Mouse (Mus musculus) B cell, adult 2 months (primary cell): Measurements from ENCODE around the gene Cacna1b.

Experiments
- DNase-seq, 2 experiments: peaks; one replicate each; pipeline ENCODE4 v3.0.0; 2022

Cacna1b gene

GRCm38 (mm10) chr2:24642834-24643233 lies 120.1 kb downstream of the Cacna1b start:
- no peak for DNase-seq

GRCm38 (mm10) chr2:24638102-24638954 lies 124.6 kb downstream of the Cacna1b start:
- DNase-seq: no peak

GRCm38 (mm10) chr2:24633645-24634044 lies 129.3 kb downstream of the Cacna1b start:
- DNase-seq: no peak

DNA sequence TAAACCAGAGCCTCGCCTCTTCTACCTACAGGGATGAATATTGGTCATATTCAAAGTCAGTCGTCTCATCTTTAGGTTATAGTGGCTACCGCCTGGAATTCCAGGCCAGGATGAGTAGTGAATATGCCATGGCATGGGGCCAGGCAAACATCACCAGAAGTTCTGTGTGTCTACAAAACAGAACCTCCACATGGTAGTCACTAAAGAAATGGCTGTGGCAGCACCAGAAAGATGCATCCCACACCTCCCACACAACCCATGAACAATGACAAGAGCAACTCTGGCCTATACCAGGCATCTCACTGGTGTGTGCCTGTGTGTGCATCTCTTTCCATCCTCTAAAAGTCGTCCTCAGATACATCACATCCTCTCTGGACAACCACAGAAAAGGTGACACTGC lies 145.8 kb downstream of the Cacna1b start:
- no peak for DNase-seq

DNA sequence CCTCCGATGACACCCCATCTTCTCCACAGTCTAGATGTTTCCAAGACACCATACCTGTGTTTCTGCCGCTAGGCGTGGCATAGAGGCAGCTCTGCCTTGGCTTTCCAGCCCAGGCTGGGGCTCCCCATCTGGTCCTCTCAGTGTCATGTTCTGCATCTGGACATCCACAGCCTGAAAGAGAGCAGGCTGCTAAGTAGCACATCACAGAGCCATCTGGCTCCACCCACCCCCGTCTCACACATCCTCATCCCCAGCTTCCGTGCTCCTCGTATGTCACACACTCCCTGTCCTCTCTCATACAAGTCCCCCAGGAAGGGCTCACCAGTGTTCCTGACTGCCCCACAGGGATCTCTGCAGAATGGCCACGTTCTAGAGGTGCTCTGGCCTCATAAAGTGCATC lies 153.2 kb downstream of the Cacna1b start:
- no peak for DNase-seq

GRCm38 (mm10) chr2:24608765-24609138 lies 154.2 kb downstream of the Cacna1b start:
- no peak for DNase-seq

GRCm38 (mm10) chr2:24607905-24608764 lies 154.8 kb downstream of the Cacna1b start:
- DNase-seq: no peak

GRCm38 (mm10) chr2:24606531-24606930 lies 156.4 kb downstream of the Cacna1b start:
- no peak for DNase-seq

DNA sequence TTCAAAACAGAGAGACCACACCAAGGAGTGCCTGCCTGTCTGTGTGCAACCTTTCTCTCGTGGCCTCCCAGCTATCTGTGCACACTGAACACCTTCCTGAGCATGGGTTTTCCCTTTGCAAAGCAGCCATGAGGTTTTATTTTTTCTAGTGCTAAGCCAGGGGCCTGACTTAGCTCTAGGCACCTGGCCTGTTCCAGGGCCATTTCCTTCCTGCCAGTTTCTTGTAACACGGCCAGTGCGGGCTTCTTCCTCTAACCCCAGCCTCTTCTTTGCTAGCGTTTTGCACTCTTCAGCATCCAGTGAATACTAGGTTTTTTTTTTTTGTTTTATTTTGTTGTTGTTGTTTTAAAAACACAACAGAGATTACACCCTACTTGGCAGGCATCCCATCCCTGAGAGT lies 157.9 kb downstream of the Cacna1b start:
- no peak for DNase-seq

DNA sequence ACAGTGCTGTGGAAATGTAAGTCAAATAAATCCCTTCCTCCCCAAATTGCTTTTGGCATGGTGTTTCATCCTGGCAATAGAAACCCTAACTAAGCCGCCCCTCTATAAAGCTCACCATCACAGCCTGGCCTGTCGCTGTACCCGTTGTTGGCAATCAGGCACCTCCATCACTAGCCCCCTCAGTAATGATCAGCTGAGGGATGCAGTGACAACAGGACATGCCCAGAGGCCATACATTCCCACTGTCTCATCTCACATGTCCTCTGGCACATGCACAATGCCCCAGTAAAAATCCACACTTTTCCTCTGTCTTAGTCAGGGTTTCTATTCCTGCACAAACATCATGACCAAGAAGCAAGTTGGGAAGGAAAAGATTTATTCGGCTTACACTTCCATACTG lies 173.5 kb downstream of the Cacna1b start:
- DNase-seq: no peak

GRCm38 (mm10) chr2:24587999-24588398 lies 175.0 kb downstream of the Cacna1b start:
- no peak for DNase-seq

GRCm38 (mm10) chr2:24574616-24575015 lies 188.3 kb downstream of the Cacna1b start:
- DNase-seq: peak; percentile 45 to 53

- DNase-seq: peak; percentile 31 to 49
Measured at GRCm38 (mm10) chr2:24570917-24571316, 192.0 kb downstream of the Cacna1b start.

DNA sequence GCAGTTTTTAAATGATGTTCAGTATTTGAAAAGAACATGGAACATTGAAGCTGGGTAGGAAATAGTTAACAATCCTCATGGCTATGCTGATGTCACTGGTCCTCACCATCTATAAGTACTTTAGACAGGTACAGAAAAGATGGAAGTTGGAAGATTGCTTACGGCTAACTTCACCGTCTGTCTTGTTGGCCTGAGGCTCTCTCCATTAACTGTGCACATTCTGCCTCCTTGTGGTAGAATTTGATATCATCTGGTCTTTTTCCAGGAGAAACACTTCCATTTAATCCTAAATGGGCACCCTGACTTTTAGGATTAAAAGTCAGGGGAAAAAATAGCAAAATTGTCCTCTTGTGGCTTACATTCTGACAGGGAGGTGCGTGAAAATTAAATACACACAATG lies 194.4 kb downstream of the Cacna1b start:
- peak; percentile 6 to 8 for DNase-seq

DNA sequence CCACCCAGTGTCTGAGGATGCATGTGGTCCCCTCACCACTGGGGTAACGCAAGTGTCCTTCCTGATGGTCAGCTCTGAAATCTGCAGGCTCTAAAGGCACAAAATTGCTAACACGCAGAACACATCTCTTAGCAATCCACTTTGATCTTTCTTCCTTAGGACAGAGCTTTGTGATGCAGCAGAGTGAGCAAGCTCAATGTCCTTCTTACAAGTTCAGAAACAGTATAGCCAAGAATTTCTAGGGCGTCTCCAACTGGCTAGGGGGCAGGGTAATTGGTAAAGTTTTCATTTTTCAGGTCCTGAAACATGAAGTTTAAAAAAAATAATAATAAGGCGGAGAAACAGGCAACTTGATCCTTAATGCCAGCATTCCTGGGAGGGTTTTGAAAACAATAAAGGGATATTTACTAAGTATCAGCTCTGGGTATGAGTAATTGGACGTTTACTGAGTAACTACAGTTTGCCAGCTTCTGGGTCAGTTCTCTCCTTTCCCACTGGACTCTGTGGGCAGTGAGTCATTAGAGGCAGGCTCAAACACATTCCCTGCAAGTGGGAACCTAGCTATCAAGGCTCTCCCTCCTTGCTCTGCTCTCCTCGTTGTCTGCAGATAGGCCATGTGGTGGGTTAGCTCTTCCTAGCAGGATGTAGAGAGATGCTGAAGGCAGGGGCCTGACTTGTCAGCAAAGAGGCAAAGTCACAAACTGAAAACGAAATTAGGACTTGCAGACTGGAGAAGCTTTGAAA lies 200.2 kb downstream of the Cacna1b start:
- DNase-seq: no peak

- no peak for DNase-seq
Measured at GRCm38 (mm10) chr2:24561946-24562345, 201.0 kb downstream of the Cacna1b start.

- DNase-seq: no peak
Measured at GRCm38 (mm10) chr2:24560201-24560600, 202.8 kb downstream of the Cacna1b start.

DNA sequence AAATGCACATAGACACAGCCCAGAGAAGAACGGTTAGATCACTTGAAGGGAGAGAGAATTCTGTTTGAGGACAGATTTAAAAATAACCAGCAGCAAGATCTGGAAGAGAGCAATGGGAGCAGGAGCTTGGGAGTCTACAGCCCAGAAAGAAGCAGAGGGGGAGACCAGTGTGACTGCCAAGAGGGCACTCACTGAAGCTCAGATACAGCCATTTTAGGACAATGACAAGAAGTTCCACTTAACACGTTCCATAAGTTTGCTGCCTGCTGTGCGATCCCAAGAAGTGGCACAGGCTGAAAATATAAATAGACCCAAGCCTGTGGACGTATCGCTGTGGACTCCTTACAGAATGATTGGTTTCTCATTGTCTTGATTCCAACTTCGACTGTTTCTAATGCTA lies 206.6 kb downstream of the Cacna1b start:
- no peak for DNase-seq

- DNase-seq: no peak
Measured at GRCm38 (mm10) chr2:24553962-24554361, 209.0 kb downstream of the Cacna1b start.
